Mouse (Mus musculus) MEL-GATA-1-ER (cell line): ENCODE measurements around the gene Ldlrad3.
A peak's percentile ranks its signal among the peaks of the same experiment; 100 is the strongest.

ENCODE experiments used
- DNase-seq: peaks from one replicate; pipeline ENCODE4 v3.0.0-alpha.2; 2012; ENCODE audit warnings: low read depth; ENCODE audit errors: extremely low read depth

The Ldlrad3 gene

DNA sequence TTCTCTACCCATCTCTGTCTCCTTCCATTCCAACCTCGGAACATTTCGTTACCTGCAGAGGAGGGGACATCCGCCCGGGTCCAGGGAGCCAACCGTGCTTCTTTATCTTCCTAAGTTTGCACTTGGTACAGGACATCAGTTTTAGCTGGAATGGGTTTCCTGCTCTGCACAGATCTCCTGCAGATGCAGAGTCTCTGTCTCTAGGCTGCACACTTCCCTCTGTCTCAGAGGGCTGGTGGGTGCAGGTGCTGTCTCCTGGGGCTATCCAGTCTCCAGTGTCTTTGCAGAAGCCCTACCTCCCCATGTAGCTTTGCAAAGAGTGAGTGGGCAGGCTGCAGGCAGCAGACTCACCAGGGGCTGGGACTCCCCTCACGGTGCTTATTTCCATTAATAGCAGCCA lies 109.9 kb downstream of the Ldlrad3 start:
- no peak for DNase-seq

DNA sequence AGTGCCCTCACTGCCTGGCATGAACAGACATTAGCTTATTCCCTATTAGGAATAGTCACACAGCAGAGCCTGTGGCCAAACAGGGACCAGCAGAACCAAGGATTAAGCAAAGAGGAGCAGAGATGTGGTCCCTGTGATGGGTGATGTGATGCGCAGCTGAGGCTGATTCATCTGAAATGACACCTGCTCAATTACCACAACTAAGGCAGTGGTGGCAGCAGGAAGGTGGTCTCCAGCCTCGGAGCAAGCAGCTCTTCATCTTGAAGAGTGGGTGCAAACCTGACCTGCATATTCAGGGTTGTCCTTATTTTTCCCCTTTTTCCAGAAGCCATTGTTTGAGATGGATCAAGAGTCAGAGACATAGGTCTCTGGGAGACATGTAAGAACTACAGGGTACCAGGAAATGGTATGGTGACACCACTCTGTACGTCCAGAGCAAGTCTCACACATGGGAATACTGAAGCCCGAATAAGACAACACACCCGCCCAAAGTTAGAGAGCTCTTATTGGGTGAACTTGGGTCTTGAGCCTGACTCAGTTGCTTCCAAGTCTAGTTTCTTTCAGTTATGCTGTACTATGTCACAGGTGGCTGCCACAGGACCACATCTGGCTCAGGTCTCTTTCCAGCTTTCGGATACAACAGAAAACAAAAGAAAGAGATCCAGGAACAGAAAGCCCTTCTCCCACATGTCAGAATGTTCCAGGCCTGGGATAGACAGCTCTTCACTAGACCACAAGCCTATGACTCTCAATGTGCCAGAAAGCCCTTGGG lies 112.7 kb downstream of the Ldlrad3 start:
- no peak for DNase-seq

DNA sequence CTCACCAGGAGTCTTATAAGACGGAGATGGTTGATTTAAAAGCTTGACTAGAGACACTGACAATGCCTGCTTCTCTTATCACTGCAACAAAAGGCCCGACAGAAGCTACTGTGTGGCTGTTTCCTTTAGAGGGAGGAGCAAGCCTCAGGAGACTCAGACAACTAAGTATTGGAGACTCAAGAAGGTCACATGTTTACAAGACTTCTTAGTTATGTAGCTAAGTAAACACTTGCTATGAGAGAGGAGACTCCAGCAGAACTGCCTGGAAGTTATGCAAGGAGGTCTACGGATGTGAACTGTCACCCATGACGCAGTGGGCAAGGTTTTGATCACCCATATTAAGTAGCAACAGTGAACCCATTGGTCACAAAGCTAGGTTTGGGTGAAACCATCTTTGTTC lies 113.3 kb downstream of the Ldlrad3 start:
- DNase-seq = no peak

DNA sequence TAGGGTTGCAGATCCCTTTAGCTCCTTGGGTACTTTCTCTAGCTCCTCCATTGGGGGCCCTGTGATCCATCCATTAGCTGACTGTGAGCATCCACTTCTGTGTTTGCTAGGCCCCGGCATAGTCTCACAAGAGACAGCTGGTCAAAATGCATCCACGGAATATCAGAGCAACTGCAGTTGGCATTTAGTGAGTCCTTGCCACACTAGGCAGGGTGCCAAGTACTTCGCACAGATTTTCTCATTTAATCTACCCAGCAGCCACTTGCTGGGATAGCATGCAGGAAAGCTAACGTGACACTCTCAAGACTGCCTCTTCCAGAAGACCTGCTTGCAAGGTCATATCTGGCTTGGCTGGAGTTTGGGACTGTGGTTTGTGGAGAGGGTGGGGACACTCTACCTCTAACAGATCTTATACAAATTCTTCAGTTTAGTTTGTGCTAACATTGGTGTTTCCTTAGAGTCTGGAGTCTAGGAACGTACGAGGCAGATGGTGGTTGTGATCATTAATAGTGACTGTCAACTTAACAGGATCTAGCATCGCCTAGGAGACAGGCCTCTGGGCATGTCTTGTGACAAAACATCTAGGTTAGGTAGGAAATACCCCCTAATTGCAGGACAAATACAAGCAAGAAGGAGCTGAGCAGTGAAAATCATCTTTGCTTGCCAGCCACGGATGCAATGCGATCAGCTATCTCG lies 115.0 kb downstream of the Ldlrad3 start:
- no peak for DNase-seq

DNA sequence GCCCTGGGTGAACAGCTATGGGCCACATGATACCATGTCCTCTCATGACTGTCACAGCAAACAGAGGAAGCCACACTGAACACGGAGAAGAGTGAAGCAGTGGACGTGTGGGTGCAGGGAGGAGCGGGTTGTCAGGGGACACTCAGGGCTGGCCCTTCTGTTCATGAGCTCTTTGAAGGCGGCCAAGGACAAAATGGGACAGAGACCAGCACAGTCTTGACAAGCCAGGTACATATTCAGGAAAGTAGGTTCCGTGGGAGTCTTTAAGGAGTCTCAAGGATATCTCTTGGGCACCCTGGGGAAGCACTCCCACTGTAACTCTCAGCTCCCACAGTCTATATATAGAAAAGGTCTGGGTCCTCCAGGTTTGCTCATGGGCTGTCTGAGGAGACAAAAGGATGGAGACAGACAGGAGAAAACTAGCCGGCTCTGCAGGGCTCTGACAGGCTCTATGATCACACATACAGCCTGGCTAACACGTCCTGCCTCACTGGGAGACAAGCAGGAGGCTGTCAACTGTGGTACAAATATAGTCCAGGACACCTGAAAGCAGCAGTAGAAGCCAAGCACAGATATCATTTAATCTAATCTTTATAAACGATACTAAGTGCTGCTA lies 121.3 kb downstream of the Ldlrad3 start:
- DNase-seq = no peak

DNA sequence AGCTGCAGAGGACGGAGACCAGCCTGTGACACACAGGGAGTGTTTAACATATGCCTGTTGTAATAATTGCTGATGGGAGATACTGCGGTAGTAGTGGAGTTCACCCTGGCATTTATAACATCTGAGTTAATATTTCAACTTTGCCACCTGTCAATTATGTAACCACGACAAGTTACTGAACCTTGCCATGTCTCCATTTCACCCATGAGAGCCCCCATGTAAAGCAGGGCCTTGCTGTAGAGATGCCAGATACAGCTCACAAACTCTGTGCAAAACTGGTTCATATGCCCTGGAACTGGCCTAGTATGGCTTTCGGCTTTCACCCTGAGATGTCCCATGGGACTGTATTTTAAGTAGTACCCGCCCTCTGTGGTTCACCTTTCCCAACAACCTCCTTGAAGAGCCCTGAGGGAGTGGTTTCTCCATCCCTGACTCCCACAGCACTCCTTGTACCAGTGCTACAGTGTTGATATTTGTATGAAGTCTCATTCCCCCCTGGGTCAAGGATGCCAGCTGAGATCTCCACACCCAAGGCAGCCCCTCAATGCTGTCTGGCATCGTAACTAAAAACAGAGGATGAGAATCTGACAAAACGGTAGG lies 122.2 kb downstream of the Ldlrad3 start:
- DNase-seq = no peak

DNA sequence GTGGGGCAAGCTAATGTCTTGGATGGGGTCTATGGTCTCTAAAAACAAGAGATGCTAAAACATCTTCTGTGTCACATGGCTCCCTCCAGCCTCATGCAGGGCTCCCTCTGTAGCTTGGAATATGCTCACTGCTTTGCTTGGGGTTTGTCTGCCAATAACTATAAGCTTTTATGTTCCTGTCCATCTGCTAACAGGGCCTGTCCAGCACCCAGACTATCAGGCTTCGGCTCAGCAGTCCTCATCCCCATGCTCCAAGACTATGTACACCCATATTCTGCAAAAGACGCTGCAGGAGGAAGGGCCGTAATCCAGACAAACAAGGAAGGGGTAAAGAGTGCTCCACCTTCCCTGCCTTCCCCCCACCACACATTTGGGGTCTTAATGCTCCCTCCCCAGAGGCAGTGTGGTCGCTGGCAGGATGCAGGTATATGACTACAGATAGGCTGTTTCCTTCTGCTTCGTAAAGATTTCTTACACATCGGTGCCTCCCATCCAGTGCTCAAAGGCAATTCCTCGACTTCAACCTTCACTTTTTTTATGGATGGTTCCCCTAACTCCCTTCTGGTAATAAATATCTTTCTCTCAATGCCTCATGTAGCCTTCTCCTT lies 123.2 kb downstream of the Ldlrad3 start:
- no peak for DNase-seq

DNA sequence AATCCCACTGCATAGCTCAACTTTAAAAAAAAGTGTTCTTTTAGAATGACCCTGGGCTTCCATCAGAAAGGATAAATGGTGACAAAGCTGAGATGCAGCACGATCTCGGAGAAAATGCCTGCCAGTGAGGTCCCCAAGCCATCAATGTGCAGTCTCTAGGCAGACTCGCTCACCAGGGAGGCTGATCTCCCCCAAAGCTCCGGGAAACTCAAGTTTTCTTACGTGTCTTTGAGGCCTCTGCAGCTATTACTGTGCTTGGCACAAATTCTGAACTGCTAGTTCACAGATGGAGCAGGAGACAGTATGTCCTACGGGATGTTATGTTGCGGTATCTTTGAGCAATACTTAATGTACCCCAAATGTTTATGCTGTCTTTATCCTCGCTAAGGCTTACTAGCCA lies 124.3 kb downstream of the Ldlrad3 start:
- no peak for DNase-seq

DNA sequence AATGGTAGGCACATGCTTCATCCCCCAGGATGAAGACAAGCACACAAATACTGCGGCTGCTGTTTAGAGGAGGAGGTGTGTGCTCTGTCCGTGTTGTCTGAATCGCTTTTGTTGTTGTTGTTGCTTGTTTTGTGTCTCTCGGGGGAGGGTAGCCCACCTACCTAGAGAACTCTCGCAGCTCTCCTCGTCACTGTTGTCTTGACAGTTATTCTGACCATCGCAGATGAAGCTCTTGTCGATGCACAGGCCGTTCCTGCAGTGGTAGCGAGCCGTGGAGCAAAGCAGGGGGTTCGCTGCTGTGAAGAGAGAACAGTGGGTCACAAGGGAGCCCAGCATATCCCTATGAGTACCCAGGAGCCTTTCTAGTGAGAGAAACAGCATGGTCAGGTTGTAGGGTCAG lies 128.4 kb downstream of the Ldlrad3 start:
- no peak for DNase-seq

DNA sequence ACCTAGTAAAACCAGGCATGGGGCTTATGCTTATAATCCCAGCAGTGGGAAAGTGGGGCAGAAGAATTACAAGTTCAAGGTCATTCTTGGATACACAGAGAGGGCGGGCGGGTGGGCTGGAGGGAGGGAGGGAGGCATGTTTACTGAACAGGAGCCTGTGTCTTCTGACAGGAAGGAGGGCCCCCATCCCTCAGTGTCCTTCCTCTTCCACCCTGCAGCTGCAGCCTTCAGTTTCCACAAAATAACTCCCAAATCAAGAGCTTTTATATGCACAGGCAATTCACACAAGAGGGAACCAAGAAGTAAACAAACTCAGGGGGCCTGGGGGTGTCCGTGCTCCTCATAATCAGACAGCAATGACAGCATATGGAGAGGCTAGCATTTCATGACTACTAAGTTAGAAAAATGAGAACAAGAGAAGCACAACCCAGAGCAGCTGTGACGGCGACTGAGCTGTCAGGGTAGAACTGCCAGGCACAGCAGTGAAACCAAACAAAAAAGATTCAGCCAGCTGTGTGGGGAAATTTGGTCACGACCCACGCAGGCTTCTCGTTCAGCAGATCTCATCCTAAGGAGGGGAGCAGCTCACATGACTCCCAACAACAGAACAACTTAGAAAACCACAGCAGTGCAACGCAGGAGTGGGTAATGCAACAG lies 129.0 kb downstream of the Ldlrad3 start:
- DNase-seq = no peak

DNA sequence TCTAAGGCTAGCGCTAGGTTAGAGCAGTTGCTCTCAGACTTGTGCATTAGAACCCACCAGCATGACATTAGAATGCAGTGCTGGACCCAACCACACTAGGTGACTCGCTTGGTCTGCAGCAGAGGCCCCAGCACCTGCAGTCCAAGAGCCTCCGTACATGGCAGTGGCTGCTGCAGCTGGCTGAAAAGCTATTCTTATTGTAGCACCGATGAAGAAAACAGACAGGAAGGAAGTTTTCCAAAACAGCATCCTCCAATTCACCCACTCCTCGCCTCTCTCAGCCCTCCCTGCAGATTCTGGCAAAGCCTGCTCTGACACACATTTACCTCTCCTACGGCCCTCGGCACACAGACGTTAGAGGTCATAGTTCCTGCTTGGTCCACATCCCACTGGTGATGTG lies 130.0 kb downstream of the Ldlrad3 start:
- DNase-seq = no peak

DNA sequence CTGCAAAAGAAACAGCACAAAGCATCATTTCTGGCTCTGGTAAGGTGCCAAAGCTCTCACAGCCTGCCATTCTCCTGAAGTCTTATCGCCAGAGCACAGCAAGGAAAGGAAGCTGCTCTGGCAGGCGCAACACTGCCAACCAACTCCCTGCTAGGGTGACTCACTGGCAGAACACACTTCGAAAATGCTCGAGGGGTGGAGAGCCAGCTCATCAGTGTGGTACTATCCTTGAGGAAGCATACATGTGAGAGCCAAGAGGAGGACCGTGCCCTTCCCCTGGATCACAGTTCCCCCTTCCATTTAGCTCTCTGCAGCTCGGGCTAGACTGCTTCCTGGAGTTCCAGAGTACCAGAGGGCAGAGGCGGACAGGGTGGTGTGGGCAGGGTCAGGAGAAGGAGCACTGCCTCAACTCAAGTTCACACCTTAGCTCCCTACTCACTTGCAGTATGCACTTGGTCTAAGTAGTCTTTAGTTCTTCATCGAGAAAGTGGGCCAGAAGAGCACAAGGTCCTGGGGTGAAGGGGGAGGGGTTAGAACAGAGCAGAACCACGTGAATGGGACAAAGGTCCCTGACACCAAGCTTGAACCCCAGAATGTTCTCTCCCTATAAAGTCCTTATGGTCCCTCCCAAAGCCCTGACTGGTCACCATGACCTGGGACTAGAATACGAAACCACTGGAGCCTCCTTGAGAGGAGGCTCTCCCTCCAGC lies 133.1 kb downstream of the Ldlrad3 start:
- DNase-seq = peak; percentile 81

DNA sequence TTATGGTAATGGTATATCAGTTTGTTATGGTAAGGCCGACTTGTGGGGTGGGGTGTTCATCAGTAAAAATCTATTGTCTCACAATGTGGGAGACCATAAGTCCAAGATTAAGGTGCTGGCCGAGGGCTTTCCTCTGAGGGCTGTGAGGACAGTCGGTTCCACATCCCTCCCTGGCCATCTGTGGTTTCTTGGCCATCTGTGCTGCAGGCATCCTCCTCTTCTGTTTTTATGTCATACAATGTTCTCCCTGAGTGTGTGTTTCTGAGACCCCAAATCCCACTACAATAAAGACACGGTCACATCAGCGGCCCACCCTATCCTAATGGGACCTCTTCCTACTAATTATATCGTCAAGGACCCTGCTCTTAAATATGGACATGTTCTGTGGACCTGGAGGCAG lies 133.8 kb downstream of the Ldlrad3 start:
- DNase-seq = no peak

DNA sequence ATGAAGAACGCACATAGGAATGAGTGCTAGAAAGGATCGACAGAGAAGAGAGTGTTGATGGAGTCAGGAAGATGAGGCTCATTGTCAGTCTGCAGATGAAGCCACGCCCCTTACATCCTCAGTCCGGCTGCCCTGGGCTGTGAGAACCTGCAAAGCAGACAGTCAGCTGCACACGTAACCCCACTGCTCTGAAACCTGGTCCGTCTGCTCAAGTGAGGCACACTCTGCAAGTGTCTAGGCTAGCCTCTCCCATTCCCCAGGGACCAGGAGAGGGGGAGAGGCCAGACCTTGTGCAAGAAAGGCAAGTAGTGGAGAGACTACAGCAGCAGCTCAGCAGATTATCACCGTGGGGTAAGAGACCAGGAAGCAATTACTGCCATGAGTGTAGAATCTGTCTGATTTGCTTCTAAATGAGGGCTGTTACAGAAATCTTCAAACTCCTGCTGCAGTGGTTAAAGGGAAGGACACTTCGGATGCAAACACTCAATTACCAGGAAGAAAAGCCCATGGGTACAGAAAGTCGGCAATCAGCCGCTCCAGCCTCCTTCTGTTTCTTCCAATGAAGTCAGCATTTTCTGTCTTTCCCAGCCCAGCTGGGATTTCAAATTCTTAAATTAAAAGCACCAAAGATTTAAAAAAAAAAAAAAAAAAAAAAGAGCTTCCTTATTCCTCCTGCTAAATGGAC lies 136.2 kb downstream of the Ldlrad3 start:
- DNase-seq = no peak

DNA sequence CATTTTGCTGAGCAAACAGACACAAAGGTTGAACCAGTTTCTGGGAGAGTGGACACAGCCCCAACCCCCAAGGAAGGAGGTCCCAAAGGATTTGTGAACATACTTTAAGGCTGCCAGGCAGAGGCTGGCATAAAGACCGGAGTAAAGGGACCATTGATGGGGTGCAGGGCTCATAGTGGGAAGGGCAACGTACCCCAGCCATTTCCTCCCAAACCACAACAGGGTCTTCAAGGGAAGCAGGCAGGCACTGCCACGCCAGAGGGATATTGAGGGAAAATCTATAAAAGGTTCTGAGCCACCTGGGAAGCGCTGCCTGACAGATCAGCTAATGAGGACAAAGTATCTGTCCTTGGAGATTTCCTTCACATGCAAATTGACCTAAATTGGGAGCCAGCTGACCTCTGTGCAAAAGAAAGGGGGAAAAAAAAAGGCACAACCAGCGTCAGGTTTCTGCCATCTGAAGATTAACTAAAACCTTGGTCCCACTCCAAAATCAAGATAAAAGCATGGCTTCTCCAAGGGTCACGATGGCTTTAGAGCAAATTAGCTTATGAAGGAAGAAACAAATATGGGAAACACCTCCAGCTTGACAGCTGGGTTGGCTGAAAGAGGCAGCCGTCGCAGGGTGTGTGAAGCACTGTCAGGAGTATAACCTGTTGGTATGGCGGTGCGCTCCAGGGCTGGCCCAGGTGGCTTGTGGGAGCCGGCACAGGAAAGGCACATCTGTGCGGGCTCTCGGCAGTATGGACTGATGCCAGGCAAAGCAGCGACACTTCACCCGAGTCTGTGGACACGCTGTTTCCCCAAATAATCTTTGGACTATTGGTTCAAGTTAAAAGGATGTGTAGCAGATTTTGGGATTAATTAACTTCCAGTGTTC lies 137.6 kb downstream of the Ldlrad3 start:
- no peak for DNase-seq

DNA sequence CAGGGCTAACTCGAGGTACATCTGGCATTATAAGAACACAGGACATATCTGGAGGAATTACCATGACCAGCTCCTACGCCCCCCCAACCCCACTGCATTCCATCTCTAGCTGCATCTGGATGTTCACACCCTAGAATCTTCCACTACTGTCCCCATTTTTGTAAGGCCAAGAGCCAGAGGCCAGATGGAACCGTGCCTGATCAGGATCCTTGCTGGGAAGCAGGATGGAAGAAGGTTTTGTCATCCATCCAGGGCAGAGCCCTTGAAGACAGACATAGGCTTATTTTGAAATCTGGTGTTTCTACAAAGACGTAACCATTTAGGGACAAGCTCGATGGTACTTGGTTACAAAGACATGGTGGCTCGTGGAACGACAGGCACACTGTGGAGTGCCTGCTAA lies 139.7 kb downstream of the Ldlrad3 start:
- DNase-seq = no peak

DNA sequence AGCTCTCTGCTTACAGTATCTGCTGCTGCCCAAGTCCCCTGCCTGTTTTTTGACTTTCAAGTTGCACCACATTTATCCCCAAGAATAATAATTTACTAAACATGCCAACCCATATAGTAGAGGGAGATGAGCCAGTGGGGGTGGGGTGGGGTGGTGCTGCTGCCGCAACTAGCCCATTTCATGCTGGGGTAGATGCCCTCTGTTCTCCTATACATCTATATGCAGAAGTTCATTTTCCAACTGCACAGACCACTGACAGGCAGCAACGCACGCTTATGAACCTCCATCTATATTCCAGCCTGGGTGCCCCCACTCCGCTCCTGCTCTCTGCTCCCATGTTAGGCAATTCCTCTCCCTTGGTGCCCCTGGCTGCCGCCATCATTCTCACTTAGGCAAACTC lies 145.7 kb downstream of the Ldlrad3 start:
- no peak for DNase-seq

DNA sequence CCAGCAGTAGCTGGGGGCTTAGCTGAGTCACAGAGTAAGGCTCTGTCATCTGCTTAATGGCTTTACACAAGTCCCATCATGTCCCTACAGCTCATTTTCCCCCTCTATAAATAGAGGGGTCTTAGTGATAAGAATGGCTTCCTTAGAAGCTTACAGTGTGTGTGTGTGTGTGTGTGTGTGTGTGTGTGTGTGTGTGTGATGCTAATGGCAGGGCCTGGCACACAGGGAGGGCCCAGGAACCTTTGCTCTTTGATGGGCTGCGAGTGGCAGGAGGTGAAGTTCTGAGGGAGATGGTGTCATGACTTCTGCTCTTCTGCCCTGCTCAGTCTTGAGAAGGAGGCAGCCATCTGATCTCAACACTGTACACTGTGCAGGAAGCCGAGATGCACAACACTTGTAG lies 146.2 kb downstream of the Ldlrad3 start:
- no peak for DNase-seq
